Mouse (Mus musculus): Measurements from ENCODE around the gene Trim69. TPM values are rescaled to one million over a fixed set of nuclear protein-coding genes. Genes with fewer than 3 reads are reported as not detected.
"Not testable (repeated sequence)": the region's sequence is repeated elsewhere in the genome, so short reads cannot be mapped to it uniquely, and the experiment has no call there.

Trim69 gene
- polyA plus RNA-seq, 1 experiment from 2014 or later, result not detected

- H3K9me3 ChIP-seq (ENCODE audit: control insufficient read depth, low read length), result no peaks in the 10 kb centered on the region
- no peaks in the 10 kb centered on the region for H3K27me3 ChIP-seq (ENCODE audit: control insufficient read depth, insufficient read depth, low read length)
- H3K4me1 ChIP-seq (ENCODE audit: control insufficient read depth, insufficient read depth, low read length), result no peaks in the 10 kb centered on the region
- no peak for ATAC-seq (ENCODE audit: low FRiP score, low TSS enrichment)
- H3K36me3 ChIP-seq (ENCODE audit: control insufficient read depth, insufficient read depth, low read length), result no peaks in the 10 kb centered on the region
- DNase-seq, result peak; percentile 2
- WGBS, result 36% methylated on average over 3 of the region's 3 CpGs
- no peak overlapping the region for H3K9ac ChIP-seq (replicated peaks; ENCODE audit: low read length)
- no peak overlapping the region for H3K4me3 ChIP-seq (replicated peaks; ENCODE audit: low read depth, low read length)
- no peak overlapping the region for H3K27ac ChIP-seq (replicated peaks; ENCODE audit: low read depth, low read length)
- H3K4me2 ChIP-seq (ENCODE audit: low read length), result no peak overlapping the region
These were observed 50.2 kb downstream of the Trim69 start for GRCm38 (mm10) chr2:122210534-122211228.

- H3K4me1 ChIP-seq (ENCODE audit: control insufficient read depth, insufficient read depth, low read length); H3K4me3 ChIP-seq (replicated peaks; ENCODE audit: low read depth, low read length); DNase-seq; H3K4me2 ChIP-seq (ENCODE audit: low read length); H3K27ac ChIP-seq (replicated peaks; ENCODE audit: low read depth, low read length); H3K36me3 ChIP-seq (ENCODE audit: control insufficient read depth, insufficient read depth, low read length); H3K27me3 ChIP-seq (ENCODE audit: control insufficient read depth, insufficient read depth, low read length); H3K9me3 ChIP-seq (ENCODE audit: control insufficient read depth, low read length); ATAC-seq (ENCODE audit: low FRiP score, low TSS enrichment); H3K9ac ChIP-seq (replicated peaks; ENCODE audit: low read length): not testable (repeated sequence)
- 94% methylated on average over 4 of the region's 4 CpGs for WGBS
These were observed 56.6 kb downstream of the Trim69 start for GRCm38 (mm10) chr2:122217075-122217474.

- Histone ChIP-seq H3K4me1 (ENCODE audit: control insufficient read depth, insufficient read depth, low read length) (no peaks in the 10 kb centered on the region), H3K9ac (replicated peaks; ENCODE audit: low read length) (no peak overlapping the region), H3K4me3 (replicated peaks; ENCODE audit: low read depth, low read length) (no peak overlapping the region), H3K9me3 (ENCODE audit: control insufficient read depth, low read length) (no peaks in the 10 kb centered on the region), H3K27ac (replicated peaks; ENCODE audit: low read depth, low read length) (no peak overlapping the region), H3K36me3 (ENCODE audit: control insufficient read depth, insufficient read depth, low read length) (no peaks in the 10 kb centered on the region), H3K27me3 (ENCODE audit: control insufficient read depth, insufficient read depth, low read length) (no peaks in the 10 kb centered on the region), H3K4me2 (ENCODE audit: low read length) (no peak overlapping the region)
- ATAC-seq (ENCODE audit: low FRiP score, low TSS enrichment), result no peak
- DNase-seq, result no peak
- WGBS, result 79% methylated on average over 2 of the region's 2 CpGs
These were observed 57.7 kb downstream of the Trim69 start for GRCm38 (mm10) chr2:122218234-122218633.

- DNase-seq (no peak), ATAC-seq (ENCODE audit: low FRiP score, low TSS enrichment) (no peak)
- Histone ChIP-seq H3K27ac (replicated peaks; ENCODE audit: low read depth, low read length) (no peak overlapping the region), H3K9ac (replicated peaks; ENCODE audit: low read length) (no peak overlapping the region), H3K36me3 (ENCODE audit: control insufficient read depth, insufficient read depth, low read length) (no peaks in the 10 kb centered on the region), H3K4me2 (ENCODE audit: low read length) (no peak overlapping the region), H3K4me3 (replicated peaks; ENCODE audit: low read depth, low read length) (no peak overlapping the region), H3K4me1 (ENCODE audit: control insufficient read depth, insufficient read depth, low read length) (no peaks in the 10 kb centered on the region), H3K27me3 (ENCODE audit: control insufficient read depth, insufficient read depth, low read length) (no peaks in the 10 kb centered on the region), H3K9me3 (ENCODE audit: control insufficient read depth, low read length) (no peaks in the 10 kb centered on the region)
- WGBS, result 83% methylated on average over 4 of the region's 4 CpGs
These were observed 60.9 kb downstream of the Trim69 start for GRCm38 (mm10) chr2:122221378-122221777.

- 67% methylated on average over 5 of the region's 5 CpGs for WGBS
- no peak for DNase-seq
- H3K9ac ChIP-seq (replicated peaks; ENCODE audit: low read length), result no peak overlapping the region
- no peaks in the 10 kb centered on the region for H3K27me3 ChIP-seq (ENCODE audit: control insufficient read depth, insufficient read depth, low read length)
- H3K4me2 ChIP-seq (ENCODE audit: low read length), result no peak overlapping the region
- no peak for ATAC-seq (ENCODE audit: low FRiP score, low TSS enrichment)
- H3K4me3 ChIP-seq (replicated peaks; ENCODE audit: low read depth, low read length), result no peak overlapping the region
- no peaks in the 10 kb centered on the region for H3K36me3 ChIP-seq (ENCODE audit: control insufficient read depth, insufficient read depth, low read length)
- H3K27ac ChIP-seq (replicated peaks; ENCODE audit: low read depth, low read length), result no peak overlapping the region
- H3K4me1 ChIP-seq (ENCODE audit: control insufficient read depth, insufficient read depth, low read length), result no peaks in the 10 kb centered on the region
- H3K9me3 ChIP-seq (ENCODE audit: control insufficient read depth, low read length), result no peaks in the 10 kb centered on the region
These were observed 61.3 kb downstream of the Trim69 start for GRCm38 (mm10) chr2:122221798-122222197.

- Histone ChIP-seq H3K9me3 (ENCODE audit: control insufficient read depth, low read length) (no peaks in the 10 kb centered on the region), H3K4me3 (replicated peaks; ENCODE audit: low read depth, low read length) (no peak overlapping the region), H3K4me1 (ENCODE audit: control insufficient read depth, insufficient read depth, low read length) (no peaks in the 10 kb centered on the region), H3K4me2 (ENCODE audit: low read length) (no peak overlapping the region), H3K27me3 (ENCODE audit: control insufficient read depth, insufficient read depth, low read length) (no peaks in the 10 kb centered on the region), H3K27ac (replicated peaks; ENCODE audit: low read depth, low read length) (no peak overlapping the region), H3K36me3 (ENCODE audit: control insufficient read depth, insufficient read depth, low read length) (no peaks in the 10 kb centered on the region), H3K9ac (replicated peaks; ENCODE audit: low read length) (no peak overlapping the region)
- no peak for ATAC-seq (ENCODE audit: low FRiP score, low TSS enrichment)
- 94% methylated on average over 5 of the region's 5 CpGs for WGBS
- no peak for DNase-seq
These were observed 61.8 kb downstream of the Trim69 start for GRCm38 (mm10) chr2:122222272-122222671.

GRCm38 (mm10) chr2:122223654-122224053 lies 63.2 kb downstream of the Trim69 start:
- Histone ChIP-seq H3K4me3 (replicated peaks; ENCODE audit: low read depth, low read length) (no peak overlapping the region), H3K9ac (replicated peaks; ENCODE audit: low read length) (no peak overlapping the region), H3K36me3 (ENCODE audit: control insufficient read depth, insufficient read depth, low read length) (no peaks in the 10 kb centered on the region), H3K9me3 (ENCODE audit: control insufficient read depth, low read length) (no peaks in the 10 kb centered on the region), H3K4me1 (ENCODE audit: control insufficient read depth, insufficient read depth, low read length) (no peaks in the 10 kb centered on the region), H3K27me3 (ENCODE audit: control insufficient read depth, insufficient read depth, low read length) (no peaks in the 10 kb centered on the region), H3K4me2 (ENCODE audit: low read length) (no peak overlapping the region), H3K27ac (replicated peaks; ENCODE audit: low read depth, low read length) (no peak overlapping the region)
- ATAC-seq (ENCODE audit: low FRiP score, low TSS enrichment), result no peak
- DNase-seq, result no peak

Other genes with a start within 250 kb of the Trim69 start
- gene Ctdspl2, start 204.7 kb upstream of the Trim69 start, polyA plus RNA-seq (2014; fragmentation: Nextera tagmentation; extraction: Ambion mirVana), result 34.1 and 41.1 TPM in 2 replicates
- gene Mageb3, start 204.6 kb upstream of the Trim69 start, polyA plus RNA-seq (2014; fragmentation: Nextera tagmentation; extraction: Ambion mirVana), result 0.63 and 0.89 TPM in 2 replicates
- 10.1 TPM in 2 replicates for gene Eif3j1, start 132.2 kb upstream of the Trim69 start, polyA plus RNA-seq (2014; fragmentation: Nextera tagmentation; extraction: Ambion mirVana)
- gene Spg11, start 42.3 kb upstream of the Trim69 start, polyA plus RNA-seq (2014; fragmentation: Nextera tagmentation; extraction: Ambion mirVana), result 9.4 and 12.1 TPM in 2 replicates
- gene B2m, start 13.0 kb upstream of the Trim69 start, polyA plus RNA-seq (2014; fragmentation: Nextera tagmentation; extraction: Ambion mirVana), result 61.7 and 114 TPM in 2 replicates
- not detected in 2 replicates for gene Patl2, start 25.5 kb downstream of the Trim69 start, polyA plus RNA-seq (2014; fragmentation: Nextera tagmentation; extraction: Ambion mirVana)
- not detected in 2 replicates for gene Terb2, start 25.6 kb downstream of the Trim69 start, polyA plus RNA-seq (2014; fragmentation: Nextera tagmentation; extraction: Ambion mirVana)
- 17.6 and 22.7 TPM in 2 replicates for gene Sord, start 74.0 kb downstream of the Trim69 start, polyA plus RNA-seq (2014; fragmentation: Nextera tagmentation; extraction: Ambion mirVana)
- 0.04 TPM in 1 of 2 replicates, not detected in the other for gene Duox2, start 137.7 kb downstream of the Trim69 start, polyA plus RNA-seq (2014; fragmentation: Nextera tagmentation; extraction: Ambion mirVana)
- gene Duoxa2, start 138.2 kb downstream of the Trim69 start, polyA plus RNA-seq (2014; fragmentation: Nextera tagmentation; extraction: Ambion mirVana), result 0.23 TPM in 1 of 2 replicates, not detected in the other
- 0.25 TPM in 1 of 2 replicates, not detected in the other for gene Duoxa1, start 153.0 kb downstream of the Trim69 start, polyA plus RNA-seq (2014; fragmentation: Nextera tagmentation; extraction: Ambion mirVana)
- 0.18 and 0.22 TPM in 2 replicates for gene Duox1, start 155.0 kb downstream of the Trim69 start, polyA plus RNA-seq (2014; fragmentation: Nextera tagmentation; extraction: Ambion mirVana)
- 15.9 and 19.2 TPM in 2 replicates for gene Shf, start 208.5 kb downstream of the Trim69 start, polyA plus RNA-seq (2014; fragmentation: Nextera tagmentation; extraction: Ambion mirVana)

Data from midbrain, embryonic 14.5 days (tissue).